Mouse (Mus musculus) forebrain, embryonic 14.5 days (tissue): ENCODE measurements around the gene Gm4779. TPM values are rescaled to one million over a fixed set of nuclear protein-coding genes. Genes with fewer than 3 reads are reported as not detected.
A peak's percentile ranks its signal among the peaks of the same experiment; 100 is the strongest.
"Not testable (repeated sequence)": the region's sequence is repeated elsewhere in the genome, so short reads cannot be mapped to it uniquely, and the experiment has no call there.

Experiments used
- ATAC-seq: fragments of 200-750 bp; cut with Nextera tagmentation; 2 replicates; pipeline ENCODE4 v1.8.0; 2017; ENCODE audit warnings: mild to moderate bottlenecking, moderate library complexity
- DNase-seq: peaks from one replicate; pipeline ENCODE4 v3.0.0-alpha.2; 2015; ENCODE audit warnings: low spot score
- H3K27ac ChIP-seq: fragments of 300-500 bp; sonication (generic); 2 replicates; pipeline ENCODE4 v1.5.1; 2014; ENCODE audit warnings: low read depth, mild to moderate bottlenecking, control low read depth, low read length, moderate library complexity
- H3K27me3 ChIP-seq: fragments of 300-500 bp; sonication (generic); replicated peaks from 2 replicates; pipeline ENCODE4 v1.6.1; 2014; ENCODE audit warnings: low read length, control low read depth, mixed read lengths; ENCODE audit not compliant: control insufficient read depth, insufficient read depth
- H3K36me3 ChIP-seq: fragments of 300-500 bp; sonication (generic); 2 replicates; pipeline ENCODE4 v1.6.1; 2014; ENCODE audit warnings: low read length, control low read depth; ENCODE audit not compliant: control insufficient read depth, insufficient read depth
- H3K4me1 ChIP-seq: fragments of 300-500 bp; sonication (generic); 2 replicates; pipeline ENCODE4 v1.6.1; 2014; ENCODE audit warnings: antibody characterized with exemption, low read length, control low read depth; ENCODE audit not compliant: control insufficient read depth, insufficient read depth
- H3K4me2 ChIP-seq: fragments of 300-500 bp; sonication (generic); 2 replicates; pipeline ENCODE4 v1.6.1; 2014; ENCODE audit warnings: mild to moderate bottlenecking, control low read depth, low read length
- H3K4me3 ChIP-seq: fragments of 300-500 bp; sonication (generic); 2 replicates; pipeline ENCODE4 v1.5.1; 2014; ENCODE audit warnings: low read depth, low read length, control low read depth
- H3K9ac ChIP-seq: fragments of 300-500 bp; sonication (generic); 2 replicates; pipeline ENCODE4 v1.6.1; 2014; ENCODE audit warnings: mild to moderate bottlenecking, low read length, control low read depth, moderate library complexity
- H3K9me3 ChIP-seq: fragments of 300-500 bp; sonication (generic); replicated peaks from 2 replicates; pipeline ENCODE4 v1.6.1; 2016; ENCODE audit warnings: low read length, control low read depth, mixed read lengths; ENCODE audit not compliant: control insufficient read depth
- WGBS: fragments of 180-500 bp; shearing (Covaris S2); extraction: QIAGEN DNeasy Blood & Tissue Kit; methylation state at CpG from one replicate; pipeline ENCODE4 v1.1.7; 2014; 5-methylcytosine and 5-hydroxymethylcytosine counted together
- polyA plus RNA-seq: library from polyadenylated mRNA; unstranded; fragments of >200 nt; fragmentation: Nextera tagmentation; extraction: Ambion mirVana; gene quantifications from 2 replicates; pipeline ENCODE4 v1.2.1, GENCODE M21; 2014

Gene Gm4779
- polyA plus RNA-seq, result not detected in 2 replicates

- 94% methylated on average over 35 of the region's 35 CpGs for WGBS
- no peaks in the 10 kb centered on the region for H3K36me3 ChIP-seq
- no peak within 1 kb of the TSS for H3K9ac ChIP-seq
- H3K9me3 ChIP-seq, result no peaks in the 10 kb centered on the region
- ATAC-seq (no peak), DNase-seq (no peak)
- H3K4me1 ChIP-seq, result no peaks in the 10 kb centered on the region
- no peak within 1 kb of the TSS for H3K4me2 ChIP-seq
- no peaks in the 10 kb centered on the region for H3K27me3 ChIP-seq
- H3K4me3 ChIP-seq, result no peak within 1 kb of the TSS
- H3K27ac ChIP-seq, result no peak within 1 kb of the TSS
These were observed at the start of gene Gm4779, which contains the start of gene 8030474K03Rik for GRCm38 (mm10) chrX:101794342-101794741. TSS of gene Gm4779 (minus strand) at chrX:101794423. TSS of gene 8030474K03Rik (plus strand) at chrX:101794656.

GRCm38 (mm10) chrX:101819980-101820379 lies 25.8 kb upstream of the Gm4779 start:
- H3K27ac ChIP-seq, H3K9me3 ChIP-seq, H3K27me3 ChIP-seq, H3K4me2 ChIP-seq, H3K9ac ChIP-seq, H3K36me3 ChIP-seq, H3K4me3 ChIP-seq, DNase-seq, H3K4me1 ChIP-seq, ATAC-seq: not testable (repeated sequence)

- Histone ChIP-seq H3K27ac (no peak overlapping the region), H3K4me1 (no peaks in the 10 kb centered on the region), H3K9ac (no peak overlapping the region), H3K36me3 (no peaks in the 10 kb centered on the region), H3K9me3 (no peaks in the 10 kb centered on the region), H3K4me3 (no peak overlapping the region), H3K27me3 (no peaks in the 10 kb centered on the region), H3K4me2 (no peak overlapping the region)
- 71% methylated on average over 1 of the region's 1 CpGs for WGBS
- DNase-seq (peak; percentile 1), ATAC-seq (no peak)
These were observed 24.9 kb upstream of the Gm4779 start for GRCm38 (mm10) chrX:101819163-101819562.

DNA sequence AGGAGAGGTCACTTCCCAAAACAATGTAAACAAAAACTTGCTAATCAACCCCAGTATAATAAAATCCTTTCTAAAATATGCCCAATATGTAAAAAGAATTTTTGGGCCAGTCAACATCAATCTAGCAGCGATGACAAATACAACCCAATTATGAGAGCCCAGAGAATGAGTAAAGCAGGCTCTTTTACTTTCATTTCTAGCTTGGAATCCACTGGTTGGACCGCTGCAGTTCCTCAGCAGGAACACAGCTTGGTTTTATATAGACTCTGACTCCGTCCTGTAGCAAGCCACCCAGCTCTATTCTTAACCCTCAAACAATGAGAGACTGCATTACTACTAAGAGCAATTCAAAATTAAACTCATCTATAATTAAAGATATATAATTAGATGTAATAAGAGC lies 17.5 kb upstream of the Gm4779 start:
- WGBS, result 61% methylated on average over 3 of the region's 3 CpGs
- H3K9me3 ChIP-seq, result no peaks in the 10 kb centered on the region
- no peak overlapping the region for H3K27ac ChIP-seq
- no peak for DNase-seq
- H3K4me2 ChIP-seq, result no peak overlapping the region
- H3K4me3 ChIP-seq, result no peak overlapping the region
- no peaks in the 10 kb centered on the region for H3K27me3 ChIP-seq
- no peaks in the 10 kb centered on the region for H3K4me1 ChIP-seq
- no peaks in the 10 kb centered on the region for H3K36me3 ChIP-seq
- ATAC-seq, result no peak
- H3K9ac ChIP-seq, result no peak overlapping the region

GRCm38 (mm10) chrX:101805512-101805911 lies 11.3 kb upstream of the Gm4779 start:
- H3K36me3 ChIP-seq, result no peaks in the 10 kb centered on the region
- 36% methylated on average over 2 of the region's 2 CpGs for WGBS
- DNase-seq, result peak; percentile 41

DNA sequence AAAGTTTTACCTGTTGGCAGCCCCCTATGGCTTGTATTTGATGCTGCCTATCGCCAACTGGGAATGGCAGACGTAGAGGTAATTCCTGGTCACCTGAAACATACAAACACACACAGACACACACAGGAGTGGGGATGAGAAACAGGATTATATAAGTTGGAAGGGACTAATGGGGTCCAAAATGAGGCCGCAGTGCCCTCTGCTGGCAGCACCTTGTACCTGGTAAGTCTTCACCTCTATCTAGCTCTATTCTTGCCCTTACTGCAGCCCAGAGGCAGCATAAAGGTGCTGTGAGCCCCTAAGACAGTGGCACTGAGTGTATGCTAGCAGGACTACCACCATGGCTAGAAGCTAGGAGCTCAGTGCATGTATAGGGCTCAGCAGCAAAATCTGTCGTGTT lies 2.7 kb downstream of the Gm4779 start:
- 0 out of 2 replicates have a peak, but pooled peaks have one; percentile 46 for ATAC-seq
- H3K4me2 ChIP-seq, result no peak overlapping the region
- DNase-seq, result peak; percentile 68
- H3K4me1 ChIP-seq, result no peaks in the 10 kb centered on the region
- H3K27ac ChIP-seq, result no peak overlapping the region
- no peak overlapping the region for H3K4me3 ChIP-seq
- WGBS, result 41% methylated on average over 4 of the region's 4 CpGs
- no peaks in the 10 kb centered on the region for H3K9me3 ChIP-seq
- H3K36me3 ChIP-seq, result no peaks in the 10 kb centered on the region
- no peak overlapping the region for H3K9ac ChIP-seq
- H3K27me3 ChIP-seq, result no peaks in the 10 kb centered on the region

More at GRCm38 (mm10) chrX:101805512-101805911, 11.3 kb upstream of the Gm4779 start:
- Histone ChIP-seq H3K27me3 (no peaks in the 10 kb centered on the region), H3K27ac (no peak overlapping the region), H3K4me2 (no peak overlapping the region), H3K9me3 (no peaks in the 10 kb centered on the region), H3K9ac (no peak overlapping the region), H3K4me1 (no peaks in the 10 kb centered on the region), H3K4me3 (no peak overlapping the region)
- no peak for ATAC-seq

DNA sequence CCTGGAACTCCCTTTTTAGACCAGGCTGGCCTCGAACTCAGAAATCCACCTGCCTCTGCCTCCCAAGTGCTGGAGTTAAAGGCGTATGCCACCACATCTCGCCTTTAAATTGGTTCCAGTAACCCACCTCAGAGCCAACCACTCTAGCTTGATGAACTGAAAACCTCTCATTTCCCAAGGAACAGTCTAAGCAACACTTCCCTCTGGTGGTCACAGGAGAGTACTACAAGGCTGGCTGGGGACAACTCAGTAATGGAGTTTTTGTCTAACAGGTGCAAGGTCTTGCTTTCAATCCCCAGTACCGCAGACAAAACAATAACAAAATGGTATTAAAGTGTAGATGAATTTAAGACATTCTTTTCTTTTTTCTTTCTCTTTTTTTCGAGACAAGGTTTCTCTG lies 22.2 kb downstream of the Gm4779 start:
- DNase-seq (peak; percentile 63), ATAC-seq (no peak)
- Histone ChIP-seq H3K27ac (no peak overlapping the region), H3K4me2 (no peak overlapping the region), H3K9ac (no peak overlapping the region), H3K4me1 (no peaks in the 10 kb centered on the region), H3K27me3 (no peaks in the 10 kb centered on the region), H3K9me3 (no peaks in the 10 kb centered on the region), H3K4me3 (no peak overlapping the region), H3K36me3 (no peaks in the 10 kb centered on the region)
- WGBS, result 40% methylated on average over 5 of the region's 5 CpGs

GRCm38 (mm10) chrX:101770307-101770706 lies 23.9 kb downstream of the Gm4779 start:
- ATAC-seq (no peak), DNase-seq (no peak)
- Histone ChIP-seq H3K9me3 (no peaks in the 10 kb centered on the region), H3K4me3 (no peak overlapping the region), H3K27ac (no peak overlapping the region), H3K27me3 (no peaks in the 10 kb centered on the region), H3K9ac (no peak overlapping the region), H3K36me3 (no peaks in the 10 kb centered on the region), H3K4me1 (no peaks in the 10 kb centered on the region), H3K4me2 (no peak overlapping the region)
- 66% methylated on average over 3 of the region's 3 CpGs for WGBS

DNA sequence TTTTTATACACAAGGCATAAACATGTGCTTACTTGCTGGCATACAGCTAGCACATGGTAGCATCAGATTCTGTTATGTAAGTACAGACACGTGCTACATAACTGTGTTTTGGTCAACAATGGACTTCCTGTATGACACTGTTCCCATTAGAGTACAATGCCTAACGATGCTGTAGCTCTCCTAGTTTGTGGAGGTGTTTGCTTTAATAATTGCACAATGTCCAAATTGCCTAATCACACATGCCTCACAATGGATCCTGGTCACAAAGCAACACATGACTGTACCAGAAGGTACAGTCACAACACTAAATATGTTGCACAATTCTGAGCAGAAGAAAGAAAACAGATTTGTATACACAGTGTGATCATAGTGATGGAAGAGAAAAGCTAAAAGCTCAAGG lies 24.7 kb downstream of the Gm4779 start:
- no peaks in the 10 kb centered on the region for H3K9me3 ChIP-seq
- WGBS, result 36% methylated on average over 2 of the region's 2 CpGs
- no peak for DNase-seq
- H3K36me3 ChIP-seq, result no peaks in the 10 kb centered on the region
- ATAC-seq, result no peak
- no peaks in the 10 kb centered on the region for H3K27me3 ChIP-seq
- H3K9ac ChIP-seq, result no peak overlapping the region
- H3K27ac ChIP-seq, result no peak overlapping the region
- H3K4me2 ChIP-seq, result no peak overlapping the region
- H3K4me3 ChIP-seq, result no peak overlapping the region
- H3K4me1 ChIP-seq, result no peaks in the 10 kb centered on the region
